Mouse (Mus musculus): ENCODE results near the gene Tmem120b. TPM values are rescaled to one million over a fixed set of nuclear protein-coding genes. Genes with fewer than 3 reads are reported as not detected.

Tmem120b gene
- total and polyA plus RNA-seq, 3 experiments = 4.8 to 8.0 (median 6.2) TPM

GRCm38 (mm10) chr5:123058251-123059102 is 9.7 kb upstream of the Tmem120b start (continued):
- TF ChIP-seq USF2 (conservative IDR thresholded peaks at IDR 0.05; ENCODE audit: low read depth, low read length) = peak; percentile 77

- in situ Hi-C loops (cut with MboI; ENCODE audit: low pct_ligation_motif_present, low pct_unique_long_range_greater_than_20kb, low sequenced_read_pairs) = loop anchor here (5.0 kb wide), 1 partner anchor 72 kb away; the partner anchor contains the start of gene Rhof
- no peak for DNase-seq (ENCODE audit: extremely low read depth)
- Histone ChIP-seq H3K4me1 (ENCODE audit: control insufficient read depth in 1 of 2, insufficient read depth in 2 of 2) (peaks cover 3 to 16% of the 10 kb centered on the region in 2 experiments), H3K4me2 (ENCODE audit: insufficient read depth, low read depth, poor library complexity, severe bottlenecking) (no peak overlapping the region), H3K9me3 (replicated peaks; ENCODE audit: low read length) (no peaks in the 10 kb centered on the region), H3K79me2 (replicated peaks; ENCODE audit: control insufficient read depth, extremely low read depth, insufficient read depth, poor library complexity, severe bottlenecking) (no peaks in the 10 kb centered on the region), H3K4me3 (replicated peaks in 1 of 3; ENCODE audit: low read depth in 2 of 3, low read length in 2 of 3, poor library complexity in 1 of 3) (no peak overlapping the region), H3K36me3 (replicated peaks in 1 of 2; ENCODE audit: control insufficient read depth in 1 of 2, insufficient read depth in 1 of 2, low read length in 1 of 2) (no peaks in the 10 kb centered on the region), H3K9ac (ENCODE audit: insufficient read depth, low read depth) (no peak overlapping the region), H3K27ac (ENCODE audit: insufficient read depth, low read depth) (no peak overlapping the region), H3K27me3 (replicated peaks) (no peaks in the 10 kb centered on the region)
- TF ChIP-seq RAD21 (IDR thresholded peaks at IDR 0.05; ENCODE audit: low read depth, low read length) = peak; percentile 77
- TF ChIP-seq USF2 (conservative IDR thresholded peaks at IDR 0.05; ENCODE audit: low read depth, low read length) = no peak
- TF ChIP-seq UBTF (IDR thresholded peaks at IDR 0.05; ENCODE audit: low read depth, low read length) = no peak
- no peak for TF ChIP-seq SIN3A (IDR thresholded peaks at IDR 0.05; ENCODE audit: low read length)
- no peak for TF ChIP-seq MAZ (IDR thresholded peaks at IDR 0.05; ENCODE audit: low read depth, low read length)
- TF ChIP-seq CTCF (conservative IDR thresholded peaks at IDR 0.05 in 1 of 2, IDR thresholded peaks at IDR 0.05 in 1 of 2; ENCODE audit: low read depth in 2 of 2, low read length in 2 of 2) = peak; percentile 58 to 78
- no peak for TF ChIP-seq GABPA (IDR thresholded peaks at IDR 0.05; ENCODE audit: insufficient replicate concordance, low read depth, low read length)
- peak; percentile 67 for TF ChIP-seq SMC3 (IDR thresholded peaks at IDR 0.05; ENCODE audit: low read depth, low read length)
- TF ChIP-seq MYC (IDR thresholded peaks at IDR 0.05; ENCODE audit: low read depth, low read length) = 0 out of 2 replicates have a peak, but pooled peaks have one; percentile 26
- 0 out of 2 replicates have a peak, but pooled peaks have one; percentile 15 for TF ChIP-seq ZC3H11A (IDR thresholded peaks at IDR 0.05; ENCODE audit: low read depth, low read length)
- dilution Hi-C loops (cut with MboI; ENCODE audit: extremely low pct_ligation_motif_present, extremely low pct_unique_long_range_greater_than_20kb, low sequenced_read_pairs) = no loop called here
Measured at GRCm38 (mm10) chr5:123059757-123060520, 8.3 kb upstream of the Tmem120b start.

- Histone ChIP-seq H3K4me2 (ENCODE audit: insufficient read depth, low read depth, poor library complexity, severe bottlenecking) (no peak overlapping the region), H3K27me3 (replicated peaks) (no peaks in the 10 kb centered on the region), H3K79me2 (replicated peaks; ENCODE audit: control insufficient read depth, extremely low read depth, insufficient read depth, poor library complexity, severe bottlenecking) (no peaks in the 10 kb centered on the region), H3K36me3 (replicated peaks in 1 of 2; ENCODE audit: control insufficient read depth in 1 of 2, insufficient read depth in 1 of 2, low read length in 1 of 2) (no peaks in the 10 kb centered on the region), H3K4me1 (ENCODE audit: control insufficient read depth in 1 of 2, insufficient read depth in 2 of 2) (peaks cover 3 to 16% of the 10 kb centered on the region in 2 experiments), H3K27ac (ENCODE audit: insufficient read depth, low read depth) (no peak overlapping the region), H3K9ac (ENCODE audit: insufficient read depth, low read depth) (no peak overlapping the region), H3K9me3 (replicated peaks; ENCODE audit: low read length) (no peaks in the 10 kb centered on the region), H3K4me3 (replicated peaks in 1 of 3; ENCODE audit: low read depth in 2 of 3, low read length in 2 of 3, poor library complexity in 1 of 3) (no peak overlapping the region)
- peak; percentile 48; the same call in 1 of the 2 replicates for TF ChIP-seq ZNF384 (IDR thresholded peaks at IDR 0.05; ENCODE audit: low read depth, low read length)
- TF ChIP-seq MEF2A (IDR thresholded peaks at IDR 0.05; ENCODE audit: borderline replicate concordance, low read depth, low read length) = no peak
- dilution Hi-C loops (cut with MboI; ENCODE audit: extremely low pct_ligation_motif_present, extremely low pct_unique_long_range_greater_than_20kb, low sequenced_read_pairs) (no loop called here), in situ Hi-C loops (cut with MboI; ENCODE audit: low pct_ligation_motif_present, low pct_unique_long_range_greater_than_20kb, low sequenced_read_pairs) (loop anchor here (5.0 kb wide), 1 partner anchor 71 kb away; the partner anchor contains the start of gene Rhof)
- DNase-seq (ENCODE audit: extremely low read depth) = no peak
Measured at GRCm38 (mm10) chr5:123060706-123061401, 7.4 kb upstream of the Tmem120b start.

All from CH12.LX (cell line).